Mouse (Mus musculus): ENCODE data around the gene Lect2. TPM values are rescaled to one million over a fixed set of nuclear protein-coding genes. Genes with fewer than 3 reads are reported as not detected.

Gene Lect2
- 0.19 and 0.27 TPM in 2 replicates for polyA plus RNA-seq (2015; fragmentation: Nextera tagmentation; extraction: Ambion mirVana)

- H3K9ac ChIP-seq (ENCODE audit: low read length), result no peak within 1 kb of the TSS
- WGBS, result 50% methylated on average over 9 of the region's 9 CpGs
- H3K27me3 ChIP-seq (ENCODE audit: control insufficient read depth, insufficient read depth, low read length), result no peaks in the 10 kb centered on the region
- no peaks in the 10 kb centered on the region for H3K9me3 ChIP-seq (ENCODE audit: control insufficient read depth, low read length)
- H3K4me3 ChIP-seq (ENCODE audit: low read depth, low read length), result no peak within 1 kb of the TSS
- H3K4me2 ChIP-seq (replicated peaks; ENCODE audit: low read depth), result no peak within 1 kb of the TSS
- H3K36me3 ChIP-seq (ENCODE audit: control insufficient read depth, insufficient read depth, low read length), result no peaks in the 10 kb centered on the region
- TF ChIP-seq EP300 (optimal IDR thresholded peaks at IDR 0.05), result no peak
- ATAC-seq (ENCODE audit: low FRiP score, low TSS enrichment) (no peak), DNase-seq (ENCODE audit: low spot score) (no peak)
- no peaks in the 10 kb centered on the region for H3K4me1 ChIP-seq (replicated peaks; ENCODE audit: control insufficient read depth, insufficient read depth)
- no peak within 1 kb of the TSS for H3K27ac ChIP-seq (replicated peaks)
Measured at GRCm38 (mm10) chr13:56548401-56548800, at the start of gene Lect2. TSS of gene Lect2 (minus strand) at chr13:56548502.

DNA sequence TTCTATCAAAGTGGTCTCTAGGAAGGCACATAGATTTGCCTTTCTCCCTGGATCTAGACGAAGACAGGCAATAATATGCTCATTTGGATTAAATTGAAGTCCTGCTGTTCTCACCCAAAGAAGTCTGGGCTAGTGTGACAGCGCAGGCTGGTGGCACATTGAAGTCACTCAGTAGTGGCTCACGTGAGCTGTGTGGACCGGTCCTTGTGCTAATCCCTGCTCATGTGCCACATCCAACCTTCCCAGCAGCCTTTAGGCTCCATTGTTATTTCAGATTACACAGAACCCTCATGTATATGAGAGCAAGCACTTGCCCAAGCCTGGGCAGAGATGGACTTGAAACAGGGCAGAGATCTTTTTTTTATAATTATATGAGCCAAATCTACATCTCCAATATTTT lies 49.0 kb upstream of the Lect2 start:
- no peak for ATAC-seq (ENCODE audit: low FRiP score, low TSS enrichment)
- peaks cover 14% of the 10 kb centered on the region for H3K4me1 ChIP-seq (replicated peaks; ENCODE audit: control insufficient read depth, insufficient read depth)

DNA sequence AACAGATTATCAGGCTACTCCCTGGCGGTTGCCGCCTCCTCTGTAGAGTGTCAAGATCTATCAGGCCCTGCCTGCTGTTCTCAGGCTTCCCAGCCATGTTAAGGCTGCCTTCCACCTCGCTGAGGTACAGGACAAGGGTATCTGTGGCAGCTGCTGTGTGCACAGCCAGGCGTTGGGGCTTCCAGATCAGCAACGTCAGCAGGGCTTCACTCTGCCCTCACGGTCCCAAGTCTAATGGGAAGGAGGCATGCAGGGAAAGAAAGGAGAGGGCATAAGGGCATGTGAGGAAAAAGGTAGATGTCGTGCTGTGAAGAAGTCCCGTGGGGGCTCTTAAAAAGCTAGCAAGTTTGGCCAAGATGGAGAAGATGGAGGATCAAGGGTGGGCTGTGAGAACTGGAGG lies 46.9 kb upstream of the Lect2 start:
- H3K4me3 ChIP-seq (ENCODE audit: low read depth, low read length), result no peak overlapping the region
- no peak overlapping the region for H3K9ac ChIP-seq (ENCODE audit: low read length)
- TF ChIP-seq CTCF (IDR thresholded peaks at IDR 0.05; ENCODE audit: low read depth) (no peak), EP300 (optimal IDR thresholded peaks at IDR 0.05) (no peak)
- peaks cover 7% of the 10 kb centered on the region; the same call in 1 of the 2 replicates for H3K4me1 ChIP-seq (replicated peaks; ENCODE audit: control insufficient read depth, insufficient read depth)
- no peak overlapping the region for H3K27ac ChIP-seq (replicated peaks)
- 79% methylated on average over 8 of the region's 8 CpGs for WGBS
- H3K27me3 ChIP-seq (ENCODE audit: control insufficient read depth, insufficient read depth, low read length), result no peaks in the 10 kb centered on the region
- DNase-seq (ENCODE audit: low spot score) (no peak), ATAC-seq (ENCODE audit: low FRiP score, low TSS enrichment) (no peak; the same call in 1 of the 2 replicates)
- H3K9me3 ChIP-seq (ENCODE audit: control insufficient read depth, low read length), result no peaks in the 10 kb centered on the region
- H3K36me3 ChIP-seq (ENCODE audit: control insufficient read depth, insufficient read depth, low read length), result no peaks in the 10 kb centered on the region
- no peak overlapping the region for H3K4me2 ChIP-seq (replicated peaks; ENCODE audit: low read depth)

More for the DNA sequence above, 49.0 kb upstream of the Lect2 start:
- Histone ChIP-seq H3K27ac (replicated peaks) (peak overlapping the region; percentile 42), H3K36me3 (ENCODE audit: control insufficient read depth, insufficient read depth, low read length) (no peaks in the 10 kb centered on the region), H3K27me3 (ENCODE audit: control insufficient read depth, insufficient read depth, low read length) (no peaks in the 10 kb centered on the region), H3K4me3 (ENCODE audit: low read depth, low read length) (no peak overlapping the region), H3K9ac (ENCODE audit: low read length) (no peak overlapping the region), H3K4me2 (replicated peaks; ENCODE audit: low read depth) (no peak overlapping the region), H3K9me3 (ENCODE audit: control insufficient read depth, low read length) (no peaks in the 10 kb centered on the region)
- no peak for DNase-seq (ENCODE audit: low spot score)
- TF ChIP-seq EP300 (optimal IDR thresholded peaks at IDR 0.05) (no peak), CTCF (IDR thresholded peaks at IDR 0.05; ENCODE audit: low read depth) (no peak)
- 63% methylated on average over 4 of the region's 4 CpGs for WGBS

DNA sequence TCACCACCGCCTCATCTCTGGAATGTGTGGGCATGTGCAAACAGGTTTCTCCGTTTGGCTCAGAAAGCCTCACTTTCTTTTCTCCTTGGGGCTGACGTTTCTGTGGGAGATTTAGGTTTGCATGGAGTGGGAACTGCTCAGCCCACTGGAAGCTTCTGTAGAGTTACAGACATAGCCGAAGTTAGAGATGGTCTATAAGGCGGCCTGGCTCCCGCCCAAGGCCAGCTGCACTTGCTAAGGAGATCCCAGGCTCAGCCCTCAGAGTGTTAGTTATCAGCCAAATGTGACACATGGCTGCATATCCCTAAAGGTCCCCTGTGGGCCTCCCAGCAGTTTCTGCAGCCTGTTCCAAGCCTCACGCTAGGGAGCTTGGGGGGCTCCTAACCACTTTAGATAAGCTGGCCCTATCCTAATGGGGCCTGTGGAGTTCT lies 45.7 kb upstream of the Lect2 start:
- 39% methylated on average over 7 of the region's 7 CpGs for WGBS
- H3K9ac ChIP-seq (ENCODE audit: low read length), result no peak overlapping the region
- TF ChIP-seq EP300 (optimal IDR thresholded peaks at IDR 0.05) (no peak), CTCF (IDR thresholded peaks at IDR 0.05; ENCODE audit: low read depth) (no peak)
- no peak overlapping the region for H3K4me2 ChIP-seq (replicated peaks; ENCODE audit: low read depth)
- H3K4me3 ChIP-seq (ENCODE audit: low read depth, low read length), result no peak overlapping the region
- H3K9me3 ChIP-seq (ENCODE audit: control insufficient read depth, low read length), result no peaks in the 10 kb centered on the region
- H3K4me1 ChIP-seq (replicated peaks; ENCODE audit: control insufficient read depth, insufficient read depth), result peaks cover 7% of the 10 kb centered on the region
- ATAC-seq (ENCODE audit: low FRiP score, low TSS enrichment), result no peak
- DNase-seq (ENCODE audit: low spot score), result no peak
- no peaks in the 10 kb centered on the region for H3K36me3 ChIP-seq (ENCODE audit: control insufficient read depth, insufficient read depth, low read length)
- no peaks in the 10 kb centered on the region for H3K27me3 ChIP-seq (ENCODE audit: control insufficient read depth, insufficient read depth, low read length)
- H3K27ac ChIP-seq (replicated peaks), result no peak overlapping the region

- TF ChIP-seq EP300 (optimal IDR thresholded peaks at IDR 0.05) (no peak), CTCF (IDR thresholded peaks at IDR 0.05; ENCODE audit: low read depth) (no peak)
- WGBS, result 74% methylated on average over 5 of the region's 5 CpGs
- no peaks in the 10 kb centered on the region for H3K36me3 ChIP-seq (ENCODE audit: control insufficient read depth, insufficient read depth, low read length)
- H3K27me3 ChIP-seq (ENCODE audit: control insufficient read depth, insufficient read depth, low read length), result no peaks in the 10 kb centered on the region
- H3K9ac ChIP-seq (ENCODE audit: low read length), result no peak overlapping the region
- H3K27ac ChIP-seq (replicated peaks), result no peak overlapping the region
- H3K9me3 ChIP-seq (ENCODE audit: control insufficient read depth, low read length), result no peaks in the 10 kb centered on the region
- H3K4me1 ChIP-seq (replicated peaks; ENCODE audit: control insufficient read depth, insufficient read depth), result peaks cover 7% of the 10 kb centered on the region
- ATAC-seq (ENCODE audit: low FRiP score, low TSS enrichment) (no peak), DNase-seq (ENCODE audit: low spot score) (no peak)
- H3K4me2 ChIP-seq (replicated peaks; ENCODE audit: low read depth), result no peak overlapping the region
- no peak overlapping the region for H3K4me3 ChIP-seq (ENCODE audit: low read depth, low read length)
Measured at GRCm38 (mm10) chr13:56593196-56593595, 44.9 kb upstream of the Lect2 start.

GRCm38 (mm10) chr13:56591939-56592338 lies 43.6 kb upstream of the Lect2 start:
- H3K4me2 ChIP-seq (replicated peaks; ENCODE audit: low read depth), result no peak overlapping the region
- TF ChIP-seq CTCF (IDR thresholded peaks at IDR 0.05; ENCODE audit: low read depth) (no peak), EP300 (optimal IDR thresholded peaks at IDR 0.05) (no peak)
- no peak overlapping the region for H3K27ac ChIP-seq (replicated peaks)
- no peak overlapping the region for H3K9ac ChIP-seq (ENCODE audit: low read length)
- H3K9me3 ChIP-seq (ENCODE audit: control insufficient read depth, low read length), result no peaks in the 10 kb centered on the region
- H3K36me3 ChIP-seq (ENCODE audit: control insufficient read depth, insufficient read depth, low read length), result no peaks in the 10 kb centered on the region
- H3K4me1 ChIP-seq (replicated peaks; ENCODE audit: control insufficient read depth, insufficient read depth), result peaks cover 7% of the 10 kb centered on the region
- DNase-seq (ENCODE audit: low spot score) (no peak), ATAC-seq (ENCODE audit: low FRiP score, low TSS enrichment) (no peak)
- no peaks in the 10 kb centered on the region for H3K27me3 ChIP-seq (ENCODE audit: control insufficient read depth, insufficient read depth, low read length)
- H3K4me3 ChIP-seq (ENCODE audit: low read depth, low read length), result no peak overlapping the region
- 33% methylated on average over 2 of the region's 2 CpGs for WGBS

All from stomach, postnatal 0 days (tissue).